Mouse (Mus musculus): ENCODE results near the gene Adgre5. TPM values are rescaled to one million over a fixed set of nuclear protein-coding genes. Genes with fewer than 3 reads are reported as not detected.

Gene Adgre5
- polyA plus RNA-seq, 1 experiment from 2014 or later, result 17.2 TPM

DNA sequence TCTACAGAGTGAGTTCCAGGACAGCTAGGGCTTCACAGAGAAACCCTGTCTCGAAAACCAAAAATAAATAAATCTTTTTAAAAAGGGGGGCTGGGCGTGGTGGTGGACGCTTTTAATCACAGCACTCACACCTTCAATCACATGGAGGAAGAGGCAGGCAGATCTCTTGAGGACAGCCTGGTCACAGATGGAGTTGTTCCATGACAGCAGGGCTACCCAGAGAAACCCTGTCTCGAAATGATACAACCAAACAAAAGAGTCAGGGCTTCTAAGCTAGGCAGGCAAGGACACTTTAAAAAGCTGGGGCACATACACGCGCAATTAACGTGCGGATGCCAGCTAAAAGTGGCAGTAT lies 26.5 kb downstream of the Adgre5 start:
- peak overlapping the region; percentile 54 for H3K4me2 ChIP-seq
- no peak overlapping the region for H3K9ac ChIP-seq (ENCODE audit: low read depth, low read length)
- no peak overlapping the region for H3K27ac ChIP-seq (ENCODE audit: low read depth, low read length)
- no peaks in the 10 kb centered on the region for H3K9me3 ChIP-seq (ENCODE audit: control insufficient read depth, low read length)
- DNase-seq (ENCODE audit: low spot score), result no peak
- 15% methylated on average over 8 of the region's 8 CpGs for WGBS
- no peaks in the 10 kb centered on the region for H3K27me3 ChIP-seq (replicated peaks; ENCODE audit: control insufficient read depth, insufficient read depth, low read length)
- H3K4me1 ChIP-seq (replicated peaks; ENCODE audit: control insufficient read depth, insufficient read depth, low read length), result peaks cover 13% of the 10 kb centered on the region
- H3K36me3 ChIP-seq (ENCODE audit: control insufficient read depth, insufficient read depth, low read length), result peaks cover 3% of the 10 kb centered on the region; the same call in 1 of the 2 replicates
- H3K4me3 ChIP-seq (ENCODE audit: low read depth, low read length), result 0 out of 2 replicates have a peak overlapping the region, but pooled peaks have one; percentile 18
- peak; percentile 13; the same call in 1 of the 2 replicates for ATAC-seq (replicated peaks; ENCODE audit: low FRiP score)

DNA sequence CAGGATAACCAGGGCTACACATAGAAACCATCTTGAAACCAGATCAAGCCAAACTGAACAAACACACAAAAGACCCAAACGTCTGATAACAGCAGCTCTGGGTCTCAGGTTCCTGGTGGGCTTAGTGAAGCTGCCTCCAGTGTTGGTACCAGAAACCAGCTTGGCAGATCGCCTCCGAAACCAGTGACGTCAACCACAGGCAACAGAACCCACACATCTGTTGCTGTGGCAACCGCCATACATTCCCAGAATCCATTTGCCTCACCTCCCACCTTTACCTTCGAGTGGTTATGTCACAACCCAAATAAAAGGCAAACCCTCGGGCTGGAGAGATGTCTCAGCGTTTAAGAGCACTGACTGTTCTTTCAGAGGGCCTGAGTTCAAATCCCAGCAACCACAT lies 33.6 kb downstream of the Adgre5 start:
- Histone ChIP-seq H3K4me2 (no peak overlapping the region), H3K9me3 (ENCODE audit: control insufficient read depth, low read length) (no peaks in the 10 kb centered on the region), H3K4me3 (ENCODE audit: low read depth, low read length) (no peak overlapping the region), H3K4me1 (replicated peaks; ENCODE audit: control insufficient read depth, insufficient read depth, low read length) (no peaks in the 10 kb centered on the region), H3K9ac (ENCODE audit: low read depth, low read length) (no peak overlapping the region), H3K36me3 (ENCODE audit: control insufficient read depth, insufficient read depth, low read length) (no peaks in the 10 kb centered on the region), H3K27me3 (replicated peaks; ENCODE audit: control insufficient read depth, insufficient read depth, low read length) (no peaks in the 10 kb centered on the region), H3K27ac (ENCODE audit: low read depth, low read length) (no peak overlapping the region)
- ATAC-seq (replicated peaks; ENCODE audit: low FRiP score), result no peak
- WGBS, result 72% methylated on average over 8 of the region's 8 CpGs
- no peak for DNase-seq (ENCODE audit: low spot score)

DNA sequence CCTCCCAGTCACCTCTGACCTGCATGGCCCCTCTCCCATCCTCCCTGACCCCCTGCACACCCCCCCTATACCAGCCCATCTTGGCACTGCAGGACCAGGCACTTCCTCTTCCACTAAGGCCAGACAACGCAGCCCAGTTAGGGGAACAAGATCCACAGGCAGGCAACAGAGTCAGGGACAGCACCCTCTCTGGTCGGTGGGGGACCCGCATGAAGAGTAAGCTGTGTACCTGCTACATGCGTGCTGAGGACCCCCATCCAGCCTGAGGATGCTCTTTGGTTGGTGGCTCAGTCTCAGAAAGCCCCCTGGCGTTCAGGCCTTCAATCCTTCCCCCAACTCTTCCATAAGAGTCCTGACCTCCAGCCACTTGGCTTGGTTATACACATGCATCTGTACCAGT lies 34.7 kb downstream of the Adgre5 start:
- no peak overlapping the region for H3K27ac ChIP-seq (ENCODE audit: low read depth, low read length)
- no peaks in the 10 kb centered on the region for H3K27me3 ChIP-seq (replicated peaks; ENCODE audit: control insufficient read depth, insufficient read depth, low read length)
- H3K4me3 ChIP-seq (ENCODE audit: low read depth, low read length), result no peak overlapping the region
- WGBS, result 63% methylated on average over 5 of the region's 5 CpGs
- H3K36me3 ChIP-seq (ENCODE audit: control insufficient read depth, insufficient read depth, low read length), result no peaks in the 10 kb centered on the region
- H3K4me1 ChIP-seq (replicated peaks; ENCODE audit: control insufficient read depth, insufficient read depth, low read length), result no peaks in the 10 kb centered on the region
- no peaks in the 10 kb centered on the region for H3K9me3 ChIP-seq (ENCODE audit: control insufficient read depth, low read length)
- no peak for DNase-seq (ENCODE audit: low spot score)
- ATAC-seq (replicated peaks; ENCODE audit: low FRiP score), result no peak
- H3K9ac ChIP-seq (ENCODE audit: low read depth, low read length), result no peak overlapping the region
- no peak overlapping the region for H3K4me2 ChIP-seq

DNA sequence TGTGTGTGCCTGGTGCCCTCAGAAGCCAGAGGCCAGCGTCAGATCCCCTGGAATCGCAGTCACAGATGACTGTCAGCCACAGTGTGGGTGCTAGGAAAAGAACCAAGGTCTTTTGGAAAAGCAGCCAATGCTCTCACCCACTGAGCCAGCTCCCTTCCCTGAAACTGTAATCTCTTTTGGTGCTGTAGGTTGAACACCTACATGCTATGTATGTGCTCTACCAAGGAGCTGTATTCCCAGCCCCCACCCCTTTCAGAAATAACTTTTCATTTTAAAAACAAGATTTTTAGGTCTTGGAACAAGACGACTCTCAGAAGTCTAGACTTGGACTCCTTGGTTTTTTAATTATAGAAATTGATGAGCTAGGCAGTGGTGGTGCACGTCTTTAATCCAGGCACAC lies 37.7 kb downstream of the Adgre5 start:
- Histone ChIP-seq H3K9me3 (ENCODE audit: control insufficient read depth, low read length) (no peaks in the 10 kb centered on the region), H3K27ac (ENCODE audit: low read depth, low read length) (no peak overlapping the region), H3K9ac (ENCODE audit: low read depth, low read length) (no peak overlapping the region), H3K27me3 (replicated peaks; ENCODE audit: control insufficient read depth, insufficient read depth, low read length) (no peaks in the 10 kb centered on the region), H3K4me3 (ENCODE audit: low read depth, low read length) (no peak overlapping the region), H3K4me2 (no peak overlapping the region), H3K36me3 (ENCODE audit: control insufficient read depth, insufficient read depth, low read length) (no peaks in the 10 kb centered on the region), H3K4me1 (replicated peaks; ENCODE audit: control insufficient read depth, insufficient read depth, low read length) (peaks cover under 1% of the 10 kb centered on the region; the same call in 1 of the 2 replicates)
- DNase-seq (ENCODE audit: low spot score) (no peak), ATAC-seq (replicated peaks; ENCODE audit: low FRiP score) (no peak)
- 82% methylated on average over 4 of the region's 4 CpGs for WGBS

DNA sequence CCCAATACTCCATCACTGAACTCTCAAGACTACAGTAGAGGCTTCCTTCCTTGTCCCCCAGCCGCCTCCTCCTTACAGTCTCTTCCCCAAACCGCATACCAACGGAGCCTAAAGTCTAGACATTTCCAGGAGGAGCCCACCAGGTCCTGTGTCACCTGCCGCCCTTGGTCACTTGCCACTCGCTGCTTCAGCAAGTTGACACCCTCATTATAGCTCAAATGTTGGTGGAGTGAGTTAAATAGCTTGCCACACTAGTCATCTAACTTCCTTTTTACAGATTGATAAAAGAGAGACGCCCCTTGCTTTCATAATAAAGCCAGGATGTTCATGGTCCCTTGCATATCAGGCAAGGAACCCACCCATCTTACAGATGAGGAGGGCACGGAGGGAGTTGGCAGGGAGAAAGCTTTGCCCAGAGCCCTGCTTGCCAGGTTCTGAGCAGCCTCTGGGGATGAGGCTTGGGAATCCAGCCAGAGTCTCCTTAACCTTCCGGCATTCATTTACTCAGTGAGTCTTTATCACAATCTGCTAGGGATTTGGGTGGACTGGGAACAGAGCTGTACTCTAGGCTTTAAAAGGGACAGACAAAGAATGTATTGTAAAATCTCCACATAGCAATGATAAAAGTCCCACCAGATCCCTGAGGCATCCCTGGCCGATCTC lies 40.6 kb downstream of the Adgre5 start:
- Histone ChIP-seq H3K27me3 (replicated peaks; ENCODE audit: control insufficient read depth, insufficient read depth, low read length) (no peaks in the 10 kb centered on the region), H3K9ac (ENCODE audit: low read depth, low read length) (no peak overlapping the region), H3K9me3 (ENCODE audit: control insufficient read depth, low read length) (no peaks in the 10 kb centered on the region), H3K27ac (ENCODE audit: low read depth, low read length) (no peak overlapping the region), H3K4me1 (replicated peaks; ENCODE audit: control insufficient read depth, insufficient read depth, low read length) (peaks cover 16% of the 10 kb centered on the region), H3K4me2 (no peak overlapping the region), H3K36me3 (ENCODE audit: control insufficient read depth, insufficient read depth, low read length) (no peaks in the 10 kb centered on the region), H3K4me3 (ENCODE audit: low read depth, low read length) (no peak overlapping the region)
- ATAC-seq (replicated peaks; ENCODE audit: low FRiP score) (no peak), DNase-seq (ENCODE audit: low spot score) (no peak)
- WGBS, result 71% methylated on average over 9 of the region's 9 CpGs

DNA sequence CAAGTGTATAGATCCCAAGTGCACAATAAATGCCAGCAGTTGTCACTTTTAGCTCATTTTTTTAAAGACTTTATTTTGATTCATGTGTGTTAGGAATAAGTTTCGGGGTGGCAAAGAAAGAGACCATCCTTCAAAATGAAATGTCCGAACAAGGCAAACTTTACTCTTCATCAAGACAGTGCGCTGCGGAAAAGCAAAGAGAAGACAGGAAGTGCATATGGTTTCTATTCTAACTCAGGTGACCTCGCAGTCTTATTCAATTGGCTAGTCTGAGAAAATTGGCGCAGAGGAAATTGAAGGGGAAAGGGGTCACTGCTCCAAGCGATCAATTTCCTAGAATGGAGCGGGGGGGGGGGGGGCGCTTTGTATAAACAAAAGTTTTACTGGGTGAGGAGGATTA lies 41.6 kb downstream of the Adgre5 start:
- peaks cover 19% of the 10 kb centered on the region for H3K4me1 ChIP-seq (replicated peaks; ENCODE audit: control insufficient read depth, insufficient read depth, low read length)
- H3K4me2 ChIP-seq, result peak overlapping the region; percentile 99
- H3K4me3 ChIP-seq (ENCODE audit: low read depth, low read length), result peak overlapping the region; percentile 95
- H3K9me3 ChIP-seq (ENCODE audit: control insufficient read depth, low read length), result no peaks in the 10 kb centered on the region
- H3K27me3 ChIP-seq (replicated peaks; ENCODE audit: control insufficient read depth, insufficient read depth, low read length), result no peaks in the 10 kb centered on the region
- ATAC-seq (replicated peaks; ENCODE audit: low FRiP score), result no peak
- H3K36me3 ChIP-seq (ENCODE audit: control insufficient read depth, insufficient read depth, low read length), result no peaks in the 10 kb centered on the region
- WGBS, result 28% methylated on average over 9 of the region's 9 CpGs
- H3K9ac ChIP-seq (ENCODE audit: low read depth, low read length), result peak overlapping the region; percentile 91
- H3K27ac ChIP-seq (ENCODE audit: low read depth, low read length), result peak overlapping the region; percentile 83
- no peak for DNase-seq (ENCODE audit: low spot score)

DNA sequence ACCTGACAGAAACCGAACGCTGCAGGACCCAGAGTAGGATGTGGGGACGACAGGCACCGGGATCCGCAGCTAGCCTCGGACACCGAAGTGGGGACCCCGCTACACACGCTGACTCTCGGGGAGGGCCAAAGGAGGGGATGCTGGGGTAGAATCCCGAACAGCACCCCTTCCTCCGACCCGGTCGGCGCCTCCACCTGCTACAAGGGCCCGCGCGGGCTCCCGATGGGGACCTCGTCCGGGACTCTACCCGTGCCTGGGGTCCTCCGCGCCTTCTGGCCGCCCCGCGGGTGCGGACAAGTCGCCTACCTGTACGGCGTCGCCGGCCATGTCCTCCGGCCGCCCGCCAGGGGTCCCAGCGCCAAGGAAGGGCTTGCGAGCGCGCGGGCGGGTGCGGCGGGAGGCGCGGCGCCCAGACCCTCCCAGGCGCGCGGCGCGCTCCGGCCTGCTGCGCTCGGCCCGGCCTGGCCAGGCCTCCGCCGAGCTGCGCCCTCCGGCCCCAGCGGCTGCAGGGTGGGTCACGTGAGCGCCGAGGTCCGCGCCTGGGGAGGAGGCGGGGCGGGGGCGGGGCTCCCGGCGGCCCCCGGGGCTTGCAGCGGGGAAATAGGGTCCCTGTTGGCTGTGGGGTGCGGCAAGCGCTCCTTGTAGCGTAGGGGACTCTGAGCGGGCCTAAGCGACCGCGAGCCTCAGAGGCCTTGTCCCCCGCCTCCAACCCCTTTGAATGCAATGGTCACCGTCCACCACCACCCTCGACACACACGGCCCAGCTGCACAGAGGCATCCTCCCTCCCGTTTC lies 42.3 kb downstream of the Adgre5 start, which contains the start of gene Pkn1:
Pkn1 (minus strand) TSS at position 519 of the 793 bp plus-strand sequence.
- ATAC-seq (replicated peaks; ENCODE audit: low FRiP score) (peak; percentile 91), DNase-seq (ENCODE audit: low spot score) (peak; percentile 88)
- no peaks in the 10 kb centered on the region for H3K9me3 ChIP-seq (ENCODE audit: control insufficient read depth, low read length)
- WGBS, result under 1% methylated on average over 82 of the region's 85 CpGs
- H3K4me1 ChIP-seq (replicated peaks; ENCODE audit: control insufficient read depth, insufficient read depth, low read length), result peaks cover 26% of the 10 kb centered on the region
- H3K4me3 ChIP-seq (ENCODE audit: low read depth, low read length), result peak within 1 kb of the TSS; percentile 95
- no peaks in the 10 kb centered on the region for H3K27me3 ChIP-seq (replicated peaks; ENCODE audit: control insufficient read depth, insufficient read depth, low read length)
- peak within 1 kb of the TSS; percentile 83 for H3K27ac ChIP-seq (ENCODE audit: low read depth, low read length)
- H3K4me2 ChIP-seq, result peak within 1 kb of the TSS; percentile 99
- H3K9ac ChIP-seq (ENCODE audit: low read depth, low read length), result peak within 1 kb of the TSS; percentile 91
- no peaks in the 10 kb centered on the region for H3K36me3 ChIP-seq (ENCODE audit: control insufficient read depth, insufficient read depth, low read length)

DNA sequence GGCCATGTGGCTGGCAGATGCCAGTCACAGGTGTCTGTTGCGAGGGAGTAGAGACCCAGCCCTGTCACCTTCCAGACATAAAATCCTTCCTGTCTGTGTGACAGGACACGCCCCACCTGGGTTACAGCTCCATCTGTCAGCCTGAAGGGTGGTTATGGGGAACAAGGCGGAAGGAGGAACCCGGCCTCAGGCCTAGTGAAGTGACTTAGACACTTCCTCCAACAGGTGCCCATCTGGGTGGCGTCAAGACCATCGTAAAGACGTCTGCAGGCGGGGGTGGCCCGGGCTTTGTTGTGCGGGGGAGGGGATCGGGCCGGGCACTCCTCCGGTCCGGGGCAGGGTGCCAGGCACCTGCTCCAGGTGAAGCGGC lies 42.9 kb downstream of the Adgre5 start:
- WGBS, result 3% methylated on average over 15 of the region's 15 CpGs
- peak overlapping the region; percentile 95 for H3K4me3 ChIP-seq (ENCODE audit: low read depth, low read length)
- DNase-seq (ENCODE audit: low spot score), result no peak
- no peaks in the 10 kb centered on the region for H3K9me3 ChIP-seq (ENCODE audit: control insufficient read depth, low read length)
- peak overlapping the region; percentile 99 for H3K4me2 ChIP-seq
- H3K36me3 ChIP-seq (ENCODE audit: control insufficient read depth, insufficient read depth, low read length), result no peaks in the 10 kb centered on the region
- H3K4me1 ChIP-seq (replicated peaks; ENCODE audit: control insufficient read depth, insufficient read depth, low read length), result peaks cover 32% of the 10 kb centered on the region
- peak overlapping the region; percentile 83; the same call in 1 of the 2 replicates for H3K27ac ChIP-seq (ENCODE audit: low read depth, low read length)
- peak; percentile 12; the same call in 1 of the 2 replicates for ATAC-seq (replicated peaks; ENCODE audit: low FRiP score)
- no peaks in the 10 kb centered on the region for H3K27me3 ChIP-seq (replicated peaks; ENCODE audit: control insufficient read depth, insufficient read depth, low read length)
- peak overlapping the region; percentile 91 for H3K9ac ChIP-seq (ENCODE audit: low read depth, low read length)

Data from liver, embryonic 11.5 days (tissue).